Mouse (Mus musculus) liver, embryonic 13.5 days (tissue): ENCODE measurements at regions not wholly inside any gene's neighbourhood (a gene's known extent, or its start where the extent isn't known, plus 50 kb on each side); places are given as distances from the start of the nearest gene placed in this dataset.

ENCODE experiments used
- ATAC-seq: fragments of 200-750 bp; cut with Nextera tagmentation; 2 replicates; pipeline ENCODE4 v1.8.0; 2017; ENCODE audit warnings: low read depth, mild to moderate bottlenecking, moderate number of reproducible peaks, moderate library complexity
- DNase-seq: peaks from one replicate; pipeline ENCODE4 v3.0.0; 2022
- H3K27ac ChIP-seq: fragments of 300-500 bp; sonication (generic); 2 replicates; pipeline ENCODE4 v1.5.1; 2015; ENCODE audit warnings: moderate library complexity, mild to moderate bottlenecking, inconsistent platforms
- H3K27me3 ChIP-seq: fragments of 300-500 bp; sonication (generic); 2 replicates; pipeline ENCODE4 v1.6.1; 2015; ENCODE audit warnings: mild to moderate bottlenecking, inconsistent platforms
- H3K36me3 ChIP-seq: fragments of 300-500 bp; sonication (generic); 2 replicates; pipeline ENCODE4 v1.6.1; 2015; ENCODE audit warnings: mild to moderate bottlenecking, inconsistent platforms
- H3K4me1 ChIP-seq: fragments of 300-500 bp; sonication (generic); replicated peaks from 2 replicates; pipeline ENCODE4 v1.6.1; 2015; ENCODE audit warnings: inconsistent platforms
- H3K4me2 ChIP-seq: fragments of 300-500 bp; sonication (generic); 2 replicates; pipeline ENCODE4 v1.6.1; 2015; ENCODE audit warnings: inconsistent platforms, mild to moderate bottlenecking, moderate library complexity
- H3K4me3 ChIP-seq: fragments of 300-500 bp; sonication (generic); replicated peaks from 2 replicates; pipeline ENCODE4 v1.5.1; 2015; ENCODE audit warnings: mild to moderate bottlenecking, inconsistent platforms
- H3K9ac ChIP-seq: fragments of 300-500 bp; sonication (generic); 2 replicates; pipeline ENCODE4 v1.6.1; 2015; ENCODE audit warnings: mild to moderate bottlenecking, inconsistent platforms
- H3K9me3 ChIP-seq: fragments of 300-500 bp; sonication (generic); replicated peaks from 2 replicates; pipeline ENCODE4 v1.6.1; 2016; ENCODE audit warnings: inconsistent platforms
- WGBS: fragments of 180-500 bp; shearing (Covaris S2); methylation state at CpG from one replicate; pipeline ENCODE4 v1.1.7; 2015; ENCODE audit not compliant: insufficient replicate concordance; 5-methylcytosine and 5-hydroxymethylcytosine counted together

DNA sequence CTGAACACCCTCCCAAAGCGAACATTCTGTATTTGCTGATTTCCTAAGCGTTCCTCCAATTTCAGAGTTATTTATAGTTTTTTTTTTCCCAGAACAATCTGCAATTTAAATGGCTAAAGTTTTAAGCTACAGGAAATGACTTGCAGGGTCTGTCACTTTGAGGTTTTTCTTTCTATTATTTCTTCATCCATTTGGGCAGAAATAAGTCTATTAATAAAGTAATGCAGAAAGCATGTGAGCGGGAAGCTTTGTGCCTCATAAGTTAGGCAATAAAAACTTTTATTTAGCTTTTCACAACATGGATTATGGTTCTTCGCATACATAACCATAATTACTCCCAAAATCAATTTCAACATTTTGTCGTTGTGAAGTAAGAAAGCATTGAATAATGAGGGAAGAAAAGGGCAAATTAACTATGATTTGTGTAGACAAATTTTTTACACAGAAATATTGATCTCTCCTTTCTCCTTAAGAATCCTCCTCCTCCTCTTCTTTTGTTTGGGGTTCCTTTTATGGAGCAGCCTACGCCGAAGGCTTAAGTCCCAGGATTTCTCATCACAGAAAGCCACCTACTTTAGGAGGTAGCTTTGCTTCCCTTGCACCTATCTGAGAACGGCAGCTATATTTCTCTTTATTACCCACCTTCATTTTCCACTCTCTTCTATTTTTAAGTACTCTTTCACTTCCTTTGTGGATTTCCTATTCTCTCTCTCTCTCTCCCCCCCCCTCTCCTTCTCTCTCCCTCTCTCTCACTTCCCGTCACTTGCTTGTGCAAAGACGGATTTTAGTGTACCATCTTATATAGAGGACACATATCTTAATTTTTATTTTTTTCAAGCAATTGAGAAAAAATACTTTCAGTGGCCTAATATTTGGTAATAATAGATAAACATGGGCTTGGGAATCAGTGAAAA lies 128.6 kb upstream of the Gm4301 start:
- Histone ChIP-seq H3K9ac (no peak overlapping the region), H3K36me3 (no peaks in the 10 kb centered on the region), H3K27ac (no peak overlapping the region), H3K27me3 (no peaks in the 10 kb centered on the region), H3K4me1 (no peaks in the 10 kb centered on the region), H3K9me3 (no peaks in the 10 kb centered on the region), H3K4me2 (no peak overlapping the region), H3K4me3 (no peak overlapping the region)
- DNase-seq (no peak), ATAC-seq (no peak)
- 66% methylated on average over 10 of the region's 10 CpGs for WGBS

DNA sequence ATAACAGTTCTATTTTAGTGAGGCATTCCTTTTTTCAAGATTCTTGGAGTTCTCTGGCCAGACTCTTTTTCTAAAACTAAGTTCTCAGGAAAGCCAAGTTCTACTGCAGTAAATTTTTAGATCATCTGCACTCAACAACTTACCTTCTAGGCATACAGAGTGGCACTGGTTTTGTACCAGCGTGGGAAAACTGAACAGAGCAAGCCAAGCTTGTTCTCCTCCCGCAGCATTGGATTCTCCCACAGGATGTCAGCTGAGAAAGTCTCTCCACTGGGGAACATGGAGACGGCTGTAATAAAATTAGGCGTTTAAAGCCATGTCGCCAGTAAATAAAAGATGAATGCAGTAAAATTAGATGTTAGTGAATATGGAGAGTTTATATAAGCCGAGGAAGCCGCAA lies 124.8 kb upstream of the Gm4301 start:
- DNase-seq, result no peak
- no peak overlapping the region for H3K4me3 ChIP-seq
- H3K27ac ChIP-seq, result no peak overlapping the region
- no peak overlapping the region for H3K4me2 ChIP-seq
- no peaks in the 10 kb centered on the region for H3K9me3 ChIP-seq
- 67% methylated on average over 7 of the region's 7 CpGs for WGBS
- ATAC-seq, result no peak
- H3K9ac ChIP-seq, result no peak overlapping the region
- no peaks in the 10 kb centered on the region for H3K36me3 ChIP-seq
- H3K27me3 ChIP-seq, result no peaks in the 10 kb centered on the region
- no peaks in the 10 kb centered on the region for H3K4me1 ChIP-seq

DNA sequence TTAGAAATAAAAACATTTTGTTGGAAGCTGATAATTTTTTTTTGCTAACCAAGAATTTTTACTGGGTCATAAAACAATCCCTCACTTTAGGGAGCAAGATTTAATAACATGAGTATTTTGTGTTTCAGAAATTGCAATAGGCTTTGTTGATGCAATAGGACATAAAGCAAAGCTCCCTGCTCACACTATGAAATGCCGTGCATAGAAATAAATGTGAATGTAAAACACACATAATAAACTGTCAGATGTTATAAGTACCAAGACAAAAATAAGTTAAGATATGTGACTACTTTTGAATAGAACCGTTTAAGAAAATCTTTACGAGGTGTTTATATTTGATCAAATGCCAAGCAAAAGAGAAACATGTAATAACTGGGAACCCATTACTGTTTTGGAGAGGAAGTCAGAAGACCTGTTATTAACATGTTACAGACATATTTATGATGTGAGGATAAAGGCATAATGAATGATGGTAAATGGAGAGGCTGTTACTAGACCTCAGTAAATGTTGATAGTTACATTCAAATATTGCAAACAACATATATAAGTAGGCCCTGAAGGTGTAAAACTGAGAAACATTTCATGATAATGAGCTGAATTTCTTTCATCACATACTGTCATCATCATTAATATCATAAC lies 110.9 kb upstream of the Gm4301 start:
- 77% methylated on average over 3 of the region's 3 CpGs for WGBS
- no peak overlapping the region for H3K9ac ChIP-seq
- H3K27ac ChIP-seq, result no peak overlapping the region
- H3K4me1 ChIP-seq, result no peaks in the 10 kb centered on the region
- DNase-seq (no peak), ATAC-seq (no peak)
- H3K27me3 ChIP-seq, result no peaks in the 10 kb centered on the region
- H3K9me3 ChIP-seq, result no peaks in the 10 kb centered on the region
- no peak overlapping the region for H3K4me2 ChIP-seq
- H3K36me3 ChIP-seq, result no peaks in the 10 kb centered on the region
- H3K4me3 ChIP-seq, result no peak overlapping the region

DNA sequence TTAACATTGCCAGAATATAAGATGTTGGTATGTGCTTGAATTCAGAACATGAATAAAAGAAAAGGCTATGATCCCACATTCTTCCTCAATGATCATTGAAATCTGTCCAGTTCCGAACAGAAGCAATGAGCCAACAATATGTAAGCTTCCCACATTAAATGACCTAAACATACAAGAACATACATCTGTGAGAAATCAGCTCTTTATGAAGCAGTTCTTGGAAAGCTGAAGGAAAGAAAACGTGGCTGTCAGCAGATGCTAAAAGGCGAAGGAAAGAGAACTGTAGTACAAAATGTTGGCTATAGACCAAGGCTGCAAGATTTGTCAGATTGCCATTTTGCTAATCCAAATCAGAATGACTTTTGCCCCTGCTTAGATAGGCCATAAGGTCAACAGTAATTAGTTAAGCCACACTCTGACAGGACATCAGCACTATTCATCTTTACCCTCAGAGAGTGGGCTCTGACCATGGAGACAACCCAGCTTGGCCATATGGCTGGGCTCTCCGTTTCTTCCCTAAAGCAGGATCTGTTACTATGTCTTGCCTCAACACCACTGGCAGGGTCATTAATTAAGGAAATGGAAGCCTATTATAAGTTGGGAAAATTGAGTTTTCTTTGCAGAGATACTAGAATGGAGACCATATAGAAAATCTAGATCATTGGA lies 76.1 kb upstream of the Gm4301 start:
- Histone ChIP-seq H3K4me3 (no peak overlapping the region), H3K36me3 (no peaks in the 10 kb centered on the region), H3K4me1 (no peaks in the 10 kb centered on the region), H3K27ac (no peak overlapping the region), H3K9ac (no peak overlapping the region), H3K4me2 (no peak overlapping the region), H3K9me3 (no peaks in the 10 kb centered on the region), H3K27me3 (no peaks in the 10 kb centered on the region)
- DNase-seq, result no peak
- 49% methylated on average over 4 of the region's 4 CpGs for WGBS
- ATAC-seq, result no peak

DNA sequence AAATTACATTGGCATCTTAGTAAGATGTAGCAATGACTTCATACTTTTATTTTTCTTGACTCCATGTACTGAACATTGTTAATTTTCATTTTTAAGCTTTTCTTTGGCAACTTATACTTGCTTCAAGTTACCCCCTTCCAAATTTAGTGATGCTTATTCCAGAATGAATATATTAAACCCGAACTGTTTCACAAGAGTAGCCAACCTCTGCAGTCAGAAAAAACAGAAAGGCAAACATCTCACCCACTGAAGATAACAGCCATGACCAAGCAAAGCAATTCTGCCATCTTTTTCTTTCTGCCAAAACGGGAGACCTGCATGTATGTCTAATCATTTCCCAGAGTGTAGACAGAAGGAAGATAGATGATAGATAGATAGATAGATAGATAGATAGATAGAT lies 72.0 kb upstream of the Gm4301 start:
- H3K9ac ChIP-seq, result no peak overlapping the region
- H3K27ac ChIP-seq, result no peak overlapping the region
- H3K27me3 ChIP-seq, result no peaks in the 10 kb centered on the region
- no peak overlapping the region for H3K4me3 ChIP-seq
- H3K9me3 ChIP-seq, result no peaks in the 10 kb centered on the region
- WGBS, result 48% methylated on average over 2 of the region's 2 CpGs
- DNase-seq (no peak), ATAC-seq (no peak)
- H3K4me2 ChIP-seq, result no peak overlapping the region
- H3K4me1 ChIP-seq, result no peaks in the 10 kb centered on the region
- H3K36me3 ChIP-seq, result no peaks in the 10 kb centered on the region

DNA sequence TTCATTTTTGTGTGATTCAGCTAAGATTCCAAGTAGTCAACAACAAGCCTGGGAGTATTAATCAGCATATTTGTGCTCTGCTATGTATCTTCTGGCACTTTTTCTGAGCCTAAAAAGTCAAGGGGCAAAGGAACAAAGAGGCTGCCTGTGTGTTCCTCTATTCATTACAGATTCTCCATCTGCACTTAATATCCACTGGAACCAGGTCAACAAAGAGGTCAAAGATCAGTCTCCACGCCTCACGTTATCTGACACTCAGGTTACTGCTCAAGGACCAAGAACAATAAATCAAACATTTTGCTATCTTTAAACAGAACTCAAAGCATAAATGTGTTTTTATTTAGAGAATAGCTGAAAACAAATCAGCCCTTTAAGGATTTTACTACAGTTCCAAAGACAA lies 71.4 kb upstream of the Gm4301 start:
- no peaks in the 10 kb centered on the region for H3K4me1 ChIP-seq
- no peak overlapping the region for H3K9ac ChIP-seq
- H3K4me2 ChIP-seq, result no peak overlapping the region
- H3K9me3 ChIP-seq, result no peaks in the 10 kb centered on the region
- DNase-seq (no peak), ATAC-seq (no peak)
- H3K27ac ChIP-seq, result no peak overlapping the region
- no peaks in the 10 kb centered on the region for H3K36me3 ChIP-seq
- H3K27me3 ChIP-seq, result no peaks in the 10 kb centered on the region
- H3K4me3 ChIP-seq, result no peak overlapping the region
- WGBS, result 56% methylated on average over 2 of the region's 2 CpGs

DNA sequence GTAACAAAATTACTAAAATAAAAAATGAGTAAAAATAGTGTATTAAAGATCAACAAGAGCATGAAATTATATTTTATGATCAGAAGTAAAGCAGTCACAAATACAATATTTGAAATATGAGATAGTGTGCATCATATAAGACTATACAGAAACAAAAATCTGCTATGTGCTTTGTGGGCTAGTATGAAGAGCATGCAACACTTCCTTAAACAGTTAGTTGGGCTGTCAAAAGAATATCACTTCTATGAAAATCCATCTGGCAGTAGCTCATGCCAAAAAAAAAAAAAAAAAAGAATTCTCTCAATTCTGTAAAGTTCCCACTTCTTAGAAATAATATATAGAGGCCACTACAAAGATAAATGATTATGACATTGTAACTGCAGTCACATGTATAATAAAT lies 53.0 kb upstream of the Gm4301 start:
- Histone ChIP-seq H3K27me3 (no peaks in the 10 kb centered on the region), H3K9me3 (no peaks in the 10 kb centered on the region), H3K4me3 (no peak overlapping the region), H3K9ac (no peak overlapping the region), H3K36me3 (no peaks in the 10 kb centered on the region), H3K27ac (no peak overlapping the region), H3K4me1 (no peaks in the 10 kb centered on the region), H3K4me2 (no peak overlapping the region)
- no peak for DNase-seq
- no peak for ATAC-seq
